Mouse (Mus musculus) hindbrain, postnatal 0 days (tissue): Measurements from ENCODE around the gene Rab1b. TPM values are rescaled to one million over a fixed set of nuclear protein-coding genes. Genes with fewer than 3 reads are reported as not detected.

Source experiments
- ATAC-seq: fragments of 200-750 bp; cut with Nextera tagmentation; 2 replicates; pipeline ENCODE4 v1.8.0; 2017; ENCODE audit warnings: mild to moderate bottlenecking, moderate TSS enrichment, moderate library complexity
- DNase-seq: peaks from one replicate; pipeline ENCODE4 v3.0.0-alpha.2; 2015; ENCODE audit warnings: low spot score
- H3K27ac ChIP-seq: fragments of 300-500 bp; sonication (generic); 2 replicates; pipeline ENCODE4 v1.5.1; 2014; ENCODE audit warnings: mild to moderate bottlenecking
- H3K27me3 ChIP-seq: fragments of 300-500 bp; sonication (generic); 2 replicates; pipeline ENCODE4 v1.6.1; 2014; ENCODE audit warnings: low read length, mixed read lengths; ENCODE audit not compliant: insufficient read depth
- H3K36me3 ChIP-seq: fragments of 300-500 bp; sonication (generic); 2 replicates; pipeline ENCODE4 v1.6.1; 2014; ENCODE audit warnings: low read length, mixed read lengths; ENCODE audit not compliant: insufficient read depth
- H3K4me1 ChIP-seq: fragments of 300-500 bp; sonication (generic); 2 replicates; pipeline ENCODE4 v1.6.1; 2014; ENCODE audit warnings: antibody characterized with exemption, low read length, mixed read lengths; ENCODE audit not compliant: insufficient read depth
- H3K4me2 ChIP-seq: fragments of 300-500 bp; sonication (generic); 2 replicates; pipeline ENCODE4 v1.6.1; 2014; ENCODE audit warnings: low read depth, mild to moderate bottlenecking, low read length, moderate library complexity, mixed read lengths
- H3K4me3 ChIP-seq: fragments of 300-500 bp; sonication (generic); 2 replicates; pipeline ENCODE4 v1.5.1; 2014; ENCODE audit warnings: low read length
- H3K9ac ChIP-seq: fragments of 300-500 bp; sonication (generic); replicated peaks from 2 replicates; pipeline ENCODE4 v1.6.1; 2014; ENCODE audit warnings: mild to moderate bottlenecking, low read length, moderate library complexity, mixed read lengths
- H3K9me3 ChIP-seq: fragments of 300-500 bp; sonication (generic); 2 replicates; pipeline ENCODE4 v1.6.1; 2016; ENCODE audit warnings: low read length, mixed read lengths
- CTCF ChIP-seq: IDR thresholded peaks from 2 replicates; pipeline ENCODE4 v1.5.1; 2016; ENCODE audit warnings: antibody characterized with exemption, control low read depth, low read depth
- whole genome bisulfite sequencing: fragments of 180-500 bp; shearing (Covaris S2); extraction: QIAGEN DNeasy Blood & Tissue Kit; methylation state at CpG from one replicate; pipeline ENCODE4 v1.1.7; 2014; 5-methylcytosine and 5-hydroxymethylcytosine counted together
- polyA plus RNA-seq: library from polyadenylated mRNA; unstranded; fragments of >200 nt; fragmentation: Nextera tagmentation; extraction: Ambion mirVana; gene quantifications from 2 replicates; pipeline ENCODE4 v1.2.1, GENCODE M21; 2015
- total RNA-seq: library from RNA; depleted of rRNA; stranded (reverse); fragments of >200 nt; gene quantifications from 2 replicates; pipeline ENCODE4 v1.2.3, GENCODE M21; 2014

Gene Rab1b
- total and polyA plus RNA-seq, 2 experiments from 2014 or later = 229 to 272 TPM

DNA sequence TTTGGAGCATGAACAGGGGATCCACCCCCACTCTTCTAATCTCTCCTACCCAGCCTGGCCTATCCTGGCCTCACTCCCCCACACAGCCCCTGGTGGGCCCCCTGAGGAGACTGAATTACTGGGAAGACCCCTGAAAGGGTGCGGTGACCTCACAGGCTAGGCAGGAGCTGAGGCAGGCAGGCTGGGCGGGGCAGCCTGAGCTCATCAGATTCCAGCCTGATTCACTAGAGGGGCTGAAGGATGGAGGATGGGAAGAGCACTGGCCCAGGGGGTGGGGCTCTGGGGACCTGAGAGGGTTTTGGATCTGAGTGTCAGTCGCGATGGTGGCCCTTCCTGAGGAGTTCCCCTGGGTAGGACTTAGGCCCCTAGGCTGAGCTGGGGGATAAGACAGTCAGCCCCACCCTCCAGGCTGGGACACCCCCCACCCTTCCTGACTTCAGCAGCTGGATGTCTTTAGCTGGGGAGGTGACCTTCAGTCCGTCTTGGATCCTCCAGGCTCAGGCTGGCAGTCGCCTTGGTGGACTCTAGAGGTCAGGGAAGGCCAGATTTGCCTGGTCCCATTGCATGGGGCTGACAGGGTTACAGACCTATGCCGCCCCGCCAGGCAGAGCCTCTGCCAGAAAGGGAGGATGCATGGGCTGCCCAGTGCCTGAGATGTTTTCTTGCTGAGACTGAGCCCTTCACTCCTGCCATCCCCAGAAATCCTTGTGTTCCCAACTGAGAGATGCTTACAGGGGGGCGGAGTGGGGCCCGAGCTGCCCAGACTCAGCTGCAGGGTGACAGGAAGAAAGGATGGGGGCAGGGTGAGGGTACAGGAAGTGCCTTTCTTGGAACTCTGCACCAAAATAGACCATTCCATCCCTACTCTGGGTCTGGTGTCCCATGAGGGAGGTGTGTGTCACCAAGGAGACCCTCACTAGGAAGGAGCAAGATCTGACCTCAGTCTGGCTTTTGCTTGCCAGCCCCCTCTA is 47.8 kb downstream of the Rab1b start:
- Histone ChIP-seq H3K4me1 (no peaks in the 10 kb centered on the region; the same call in 1 of the 2 replicates), H3K27me3 (no peaks in the 10 kb centered on the region), H3K36me3 (no peaks in the 10 kb centered on the region), H3K4me2 (no peak overlapping the region), H3K9me3 (no peaks in the 10 kb centered on the region), H3K27ac (no peak overlapping the region), H3K4me3 (no peak overlapping the region), H3K9ac (no peak overlapping the region)
- WGBS = 17% methylated on average over 10 of the region's 10 CpGs
- DNase-seq = no peak
- ATAC-seq = peak; percentile 37; the same call in 1 of the 2 replicates
- no peak for TF ChIP-seq CTCF

DNA sequence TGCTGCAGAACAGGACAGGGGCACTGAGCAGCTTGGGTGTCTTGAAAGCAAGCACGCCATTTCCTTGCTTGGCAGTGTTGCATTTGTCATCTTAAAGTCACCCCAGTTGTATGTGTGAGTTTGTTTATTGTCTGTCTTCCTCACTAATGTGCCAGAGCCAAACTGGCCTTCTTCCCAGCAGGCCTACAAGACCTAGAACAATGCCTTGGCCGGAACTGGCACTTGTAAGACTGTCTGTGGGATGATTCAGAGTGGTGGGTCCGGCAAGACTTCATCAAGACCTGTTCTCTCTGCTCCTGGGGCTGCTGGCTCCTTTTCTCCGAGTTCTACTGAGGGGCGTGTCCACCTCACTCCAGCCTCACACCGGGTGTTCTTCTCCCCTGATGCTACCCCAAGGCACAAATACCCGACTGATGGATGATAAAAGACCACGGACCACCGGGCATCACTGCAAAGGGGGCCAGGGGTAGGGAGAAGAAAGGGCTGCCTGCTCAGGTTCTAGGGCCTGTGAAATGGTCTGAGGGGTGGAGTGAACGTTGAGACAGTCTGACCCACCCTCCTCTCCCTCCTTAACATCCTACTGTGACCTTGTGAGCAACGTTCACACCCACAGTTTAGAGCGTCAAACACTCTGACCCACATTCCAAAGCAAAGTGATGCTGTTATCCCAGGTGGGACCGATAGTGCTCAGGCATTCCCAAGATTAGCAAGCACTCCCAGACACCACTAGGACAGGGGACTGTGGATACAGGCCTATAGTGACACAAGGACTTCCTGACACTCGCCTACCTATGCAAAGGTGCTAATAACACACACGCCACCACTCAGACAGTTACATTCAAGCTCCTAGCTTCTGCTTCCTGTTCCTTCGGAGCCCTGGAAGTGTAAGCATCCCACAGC is 48.7 kb downstream of the Rab1b start:
- 25% methylated on average over 16 of the region's 16 CpGs for WGBS
- H3K27ac ChIP-seq = no peak overlapping the region
- no peak for DNase-seq

GRCm38 (mm10) chr19:5056251-5056650 is 50.6 kb downstream of the Rab1b start:
- H3K27me3 ChIP-seq = peaks cover 5% of the 10 kb centered on the region; the same call in 1 of the 2 replicates
- no peak overlapping the region for H3K27ac ChIP-seq
- H3K4me3 ChIP-seq = no peak overlapping the region
- peak; percentile 34; the same call in 1 of the 2 replicates for ATAC-seq
- H3K36me3 ChIP-seq = no peaks in the 10 kb centered on the region
- 12% methylated on average over 6 of the region's 6 CpGs for WGBS
- no peaks in the 10 kb centered on the region; the same call in 1 of the 2 replicates for H3K4me1 ChIP-seq
- no peaks in the 10 kb centered on the region for H3K9me3 ChIP-seq
- no peak overlapping the region for H3K9ac ChIP-seq
- DNase-seq = peak; percentile 80
- peak; percentile 80 for TF ChIP-seq CTCF
- H3K4me2 ChIP-seq = no peak overlapping the region

More for the DNA sequence above, 48.7 kb downstream of the Rab1b start:
- Histone ChIP-seq H3K27me3 (no peaks in the 10 kb centered on the region), H3K4me2 (no peak overlapping the region), H3K9me3 (no peaks in the 10 kb centered on the region), H3K36me3 (no peaks in the 10 kb centered on the region), H3K9ac (no peak overlapping the region), H3K4me1 (no peaks in the 10 kb centered on the region; the same call in 1 of the 2 replicates), H3K4me3 (no peak overlapping the region)
- no peak for TF ChIP-seq CTCF
- no peak for ATAC-seq

DNA sequence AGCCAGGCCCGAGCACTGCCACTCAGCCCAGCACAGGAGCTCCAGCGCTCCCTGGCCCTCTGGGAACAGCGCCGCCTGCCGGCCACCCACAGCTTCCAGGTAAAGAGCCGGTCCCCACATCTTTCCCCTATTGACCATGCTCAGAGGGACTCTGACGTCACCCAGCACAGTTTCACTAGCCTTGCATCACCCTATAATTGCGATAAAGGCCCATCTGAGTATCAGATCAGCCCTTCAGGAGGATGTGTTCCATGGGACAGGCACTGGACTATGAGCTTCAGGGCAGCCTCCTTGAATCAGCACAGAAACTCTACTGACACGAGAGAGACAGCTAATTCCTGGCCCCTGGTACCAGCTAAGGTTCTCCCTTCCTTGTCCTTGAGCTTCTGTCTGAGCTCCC is 53.0 kb downstream of the Rab1b start:
- Histone ChIP-seq H3K36me3 (0 out of 2 replicates have a peak, but pooled peaks cover 5% of the 10 kb centered on the region), H3K4me3 (no peak overlapping the region), H3K27ac (no peak overlapping the region), H3K4me1 (peaks cover 5% of the 10 kb centered on the region), H3K27me3 (peaks cover 5% of the 10 kb centered on the region; the same call in 1 of the 2 replicates), H3K9me3 (no peaks in the 10 kb centered on the region), H3K9ac (no peak overlapping the region), H3K4me2 (no peak overlapping the region)
- DNase-seq (peak; percentile 45), ATAC-seq (no peak)
- WGBS = 18% methylated on average over 9 of the region's 9 CpGs
- peak; percentile 81 for TF ChIP-seq CTCF

GRCm38 (mm10) chr19:5052853-5053252 is 54.0 kb downstream of the Rab1b start:
- no peak for TF ChIP-seq CTCF
- Histone ChIP-seq H3K9ac (no peak overlapping the region), H3K4me3 (no peak overlapping the region), H3K9me3 (no peaks in the 10 kb centered on the region), H3K36me3 (peaks cover 12% of the 10 kb centered on the region; the same call in 1 of the 2 replicates), H3K27me3 (peaks cover 5% of the 10 kb centered on the region; the same call in 1 of the 2 replicates), H3K4me1 (peaks cover 5% of the 10 kb centered on the region), H3K4me2 (no peak overlapping the region), H3K27ac (no peak overlapping the region)
- DNase-seq (no peak), ATAC-seq (no peak)
- 51% methylated on average over 17 of the region's 17 CpGs for WGBS

DNA sequence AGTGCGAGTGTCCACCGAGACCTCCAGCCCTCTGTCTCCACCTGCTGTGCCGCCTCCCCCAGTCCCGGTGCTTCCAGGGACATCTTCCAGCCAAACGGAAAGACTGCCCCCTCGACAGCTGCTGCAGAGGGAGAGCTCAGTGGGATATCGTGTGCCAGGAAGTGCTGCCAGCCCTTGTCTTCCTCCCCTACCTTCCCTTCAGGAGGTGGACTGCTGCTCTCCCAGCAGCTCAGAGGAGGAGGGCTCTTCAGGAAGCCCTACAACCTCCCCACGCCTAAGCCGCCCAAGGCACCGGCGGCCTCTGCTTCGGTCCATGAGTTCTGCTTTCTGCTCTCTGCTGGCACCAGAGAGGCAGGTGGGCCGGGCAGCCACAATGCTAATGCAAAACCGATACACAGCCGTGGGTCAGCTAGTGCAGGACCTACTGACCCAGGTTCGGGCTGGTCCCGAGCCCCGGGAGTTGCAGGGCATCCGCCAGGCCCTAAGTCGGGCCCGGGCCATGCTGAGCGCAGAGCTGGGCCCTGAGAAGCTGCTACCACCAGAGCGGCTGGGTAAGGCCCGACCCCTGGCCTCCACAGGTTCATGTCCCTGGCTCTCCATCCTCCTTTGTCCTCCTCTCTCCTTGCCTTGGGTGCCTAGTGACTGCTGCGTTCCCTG is 54.6 kb downstream of the Rab1b start:
- H3K36me3 ChIP-seq = peaks cover 16% of the 10 kb centered on the region; the same call in 1 of the 2 replicates
- 35% methylated on average over 25 of the region's 25 CpGs for WGBS
- H3K27ac ChIP-seq = no peak overlapping the region
- peaks cover 5% of the 10 kb centered on the region; the same call in 1 of the 2 replicates for H3K27me3 ChIP-seq
- H3K4me2 ChIP-seq = 0 out of 2 replicates have a peak overlapping the region, but pooled peaks have one; percentile 3
- H3K4me3 ChIP-seq = no peak overlapping the region
- H3K9me3 ChIP-seq = no peaks in the 10 kb centered on the region
- ATAC-seq = no peak
- DNase-seq = no peak
- H3K9ac ChIP-seq = no peak overlapping the region
- TF ChIP-seq CTCF = no peak
- peaks cover 5% of the 10 kb centered on the region for H3K4me1 ChIP-seq
